Mouse (Mus musculus) megakaryocyte, embryonic 14.5 days (primary cell): ENCODE results near the gene Tmem229b. TPM values are rescaled to one million over a fixed set of nuclear protein-coding genes. Genes with fewer than 3 reads are reported as not detected.

Experiments
- H3K27me3 ChIP-seq: replicated peaks from 2 replicates; pipeline ENCODE3; 2012; ENCODE audit warnings: inconsistent platforms
- H3K36me3 ChIP-seq: replicated peaks from 2 replicates; pipeline ENCODE3; 2012; ENCODE audit warnings: low read length, inconsistent platforms, mixed read lengths
- H3K4me1 ChIP-seq: 2 replicates; pipeline ENCODE4 v1.6.1; 2012; ENCODE audit warnings: inconsistent platforms
- H3K4me3 ChIP-seq: replicated peaks from 2 replicates; pipeline ENCODE3; 2012; ENCODE audit warnings: moderate library complexity, mild to moderate bottlenecking, inconsistent platforms
- H3K9me3 ChIP-seq: 2 replicates; pipeline ENCODE4 v1.6.1; 2012; ENCODE audit warnings: inconsistent platforms
- FLI1 ChIP-seq: IDR thresholded peaks from 2 replicates; pipeline ENCODE4 v1.6.1; 2012; ENCODE audit warnings: low read length, inconsistent platforms, mixed read lengths
- GATA1 ChIP-seq: IDR thresholded peaks from 3 replicates; pipeline ENCODE4 v1.6.1; 2012; ENCODE audit warnings: mixed read lengths, low read length, inconsistent platforms, borderline replicate concordance
- polyA plus RNA-seq: library from polyadenylated mRNA; stranded (reverse); fragments of >175 nt; gene quantifications from 2 replicates; pipeline ENCODE4 v1.2.3, GENCODE M21; 2012; ENCODE audit warnings: low replicate concordance; ENCODE audit not compliant: insufficient read depth

The Tmem229b gene
- polyA plus RNA-seq, 1 experiment: 11.1 TPM

GRCm38 (mm10) chr12:78914458-78914857, 93.0 kb downstream of the Tmem229b start:
- no peaks in the 10 kb centered on the region for H3K36me3 ChIP-seq
- no peaks in the 10 kb centered on the region for H3K27me3 ChIP-seq
- H3K4me1 ChIP-seq: peaks cover 70% of the 10 kb centered on the region
- H3K4me3 ChIP-seq: no peak overlapping the region
- peaks cover under 1% of the 10 kb centered on the region; the same call in 1 of the 2 replicates for H3K9me3 ChIP-seq
- TF ChIP-seq GATA1 (no peak), FLI1 (no peak)

Other genes starting within 250 kb of the Tmem229b start
- 0.60 and 8.3 TPM in 2 replicates for gene Atp6v1d, start 146.0 kb downstream of the Tmem229b start, polyA plus RNA-seq
- gene Eif2s1, start 145.8 kb downstream of the Tmem229b start, polyA plus RNA-seq: 0.48 and 13.8 TPM in 2 replicates
- 0.67 TPM in 1 of 2 replicates, not detected in the other for gene Plek2, start 100.7 kb downstream of the Tmem229b start, polyA plus RNA-seq
- gene Plekhh1, start 21.5 kb upstream of the Tmem229b start, polyA plus RNA-seq: 0.02 TPM in 1 of 2 replicates, not detected in the other
- gene Pigh, start 82.0 kb upstream of the Tmem229b start, polyA plus RNA-seq: 1.2 TPM in 1 of 2 replicates, not detected in the other
- 0.43 TPM in 1 of 2 replicates, not detected in the other for gene Arg2, start 123.2 kb upstream of the Tmem229b start, polyA plus RNA-seq
- gene Vti1b, start 165.0 kb upstream of the Tmem229b start, polyA plus RNA-seq: 75.9 and 102 TPM in 2 replicates
- gene Rdh11, start 184.7 kb upstream of the Tmem229b start, polyA plus RNA-seq: 1.2 and 2.0 TPM in 2 replicates
- gene Rdh12, start 201.3 kb upstream of the Tmem229b start, polyA plus RNA-seq: 0.13 TPM in 1 of 2 replicates, not detected in the other